In the genomic region with DNA sequence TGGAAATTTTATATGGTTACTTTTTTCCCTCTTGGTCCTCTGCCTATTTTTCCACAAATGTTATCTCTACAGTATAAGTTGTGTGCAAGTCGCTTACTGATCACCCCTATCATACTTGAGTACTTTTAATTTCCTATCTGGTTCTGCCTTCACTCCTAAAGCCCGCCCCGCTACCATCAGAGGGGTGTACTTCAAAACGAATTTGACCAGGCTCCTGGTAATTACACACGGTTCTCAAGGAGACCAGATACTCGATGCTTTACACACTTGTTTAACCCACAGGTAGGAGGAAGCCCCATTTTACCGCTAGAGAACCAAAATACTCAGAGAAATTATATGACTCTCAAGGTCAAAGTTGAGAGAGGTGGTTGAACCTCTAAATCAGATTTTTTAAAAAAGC, we compare ENCODE assay signal across 8 mouse cellular contexts. TPM values are rescaled to one million over a fixed set of nuclear protein-coding genes. Genes with fewer than 3 reads are reported as not detected.
DNase-seq lines count a peak whose midpoint lies in the region; ATAC-seq and TF ChIP-seq lines count a peak whose summit lies in the region.

No protein-coding gene starts in this region.

- peak; percentile 32 for ATAC-seq in lung, postnatal 0 days
- ATAC-seq in forebrain, embryonic 13.5 days, result peak; percentile 44
- peak; percentile 64 for ATAC-seq in liver, embryonic 11.5 days (replicated peaks; ENCODE audit: low FRiP score)
- ATAC-seq in stomach, embryonic 14.5 days (ENCODE audit: insufficient number of reproducible peaks, insufficient read depth, low FRiP score, low read depth), result peak; percentile 34; the same call in 1 of the 2 replicates
- no peak for ATAC-seq in cerebellum, adult (ENCODE audit: insufficient number of reproducible peaks, low FRiP score, low TSS enrichment)

- no peak overlapping the region for H3K27ac ChIP-seq in lung, postnatal 0 days (ENCODE audit: low read length)
- no peak overlapping the region for H3K27ac ChIP-seq in forebrain, embryonic 13.5 days
- H3K27ac ChIP-seq in liver, embryonic 11.5 days (ENCODE audit: low read depth, low read length), result peak overlapping the region; percentile 70
- 0 out of 2 replicates have a peak overlapping the region, but pooled peaks have one; percentile 6 for H3K27ac ChIP-seq in stomach, embryonic 14.5 days (ENCODE audit: low read length)

- no peaks in the 10 kb centered on the region for H3K9me3 ChIP-seq in lung, postnatal 0 days (ENCODE audit: low read length)
- H3K9me3 ChIP-seq in forebrain, embryonic 13.5 days (replicated peaks), result no peaks in the 10 kb centered on the region
- no peaks in the 10 kb centered on the region for H3K9me3 ChIP-seq in liver, embryonic 11.5 days (ENCODE audit: control insufficient read depth, low read length)
- no peaks in the 10 kb centered on the region for H3K9me3 ChIP-seq in stomach, embryonic 14.5 days (ENCODE audit: control insufficient read depth, low read depth, low read length)

- DNase-seq in lung, postnatal 0 days (ENCODE audit: low spot score), result no peak
- DNase-seq in lung, postnatal 4 days, result no peak
- DNase-seq in liver, embryonic 11.5 days (ENCODE audit: low spot score), result no peak
- DNase-seq in adrenal gland, adult 2 months, result no peak
- no peak for DNase-seq in layer of hippocampus, postnatal 25 days (ENCODE audit: extremely low spot score in 1 of 2, low spot score in 1 of 2)

- H3K4me1 ChIP-seq in lung, postnatal 0 days (ENCODE audit: insufficient read depth, low read depth, low read length), result no peaks in the 10 kb centered on the region; the same call in 1 of the 2 replicates
- peaks cover 12% of the 10 kb centered on the region; the same call in 1 of the 2 replicates for H3K4me1 ChIP-seq in forebrain, embryonic 13.5 days
- peaks cover 21% of the 10 kb centered on the region for H3K4me1 ChIP-seq in liver, embryonic 11.5 days (replicated peaks; ENCODE audit: control insufficient read depth, insufficient read depth, low read length)
- 0 out of 2 replicates have a peak, but pooled peaks cover 6% of the 10 kb centered on the region for H3K4me1 ChIP-seq in stomach, embryonic 14.5 days (ENCODE audit: control insufficient read depth, insufficient read depth, low read length)

- 0% methylated on average over 7 of the region's 7 CpGs for WGBS in lung, postnatal 0 days
- under 1% methylated on average over 7 of the region's 7 CpGs for WGBS in forebrain, embryonic 13.5 days
- WGBS in liver, embryonic 11.5 days, result under 1% methylated on average over 7 of the region's 7 CpGs
- 1% methylated on average over 7 of the region's 7 CpGs for WGBS in stomach, embryonic 14.5 days

- peak overlapping the region; percentile 50 for H3K4me2 ChIP-seq in lung, postnatal 0 days (replicated peaks; ENCODE audit: low read depth, low read length)
- H3K4me2 ChIP-seq in forebrain, embryonic 13.5 days, result peak overlapping the region; percentile 81
- H3K4me2 ChIP-seq in liver, embryonic 11.5 days, result peak overlapping the region; percentile 75
- peak overlapping the region; percentile 73 for H3K4me2 ChIP-seq in stomach, embryonic 14.5 days (replicated peaks; ENCODE audit: low read depth, low read length)

- no peaks in the 10 kb centered on the region for H3K27me3 ChIP-seq in lung, postnatal 0 days (replicated peaks; ENCODE audit: insufficient read depth, low read length)
- no peaks in the 10 kb centered on the region for H3K27me3 ChIP-seq in forebrain, embryonic 13.5 days
- no peaks in the 10 kb centered on the region for H3K27me3 ChIP-seq in liver, embryonic 11.5 days (replicated peaks; ENCODE audit: control insufficient read depth, insufficient read depth, low read length)
- no peaks in the 10 kb centered on the region for H3K27me3 ChIP-seq in stomach, embryonic 14.5 days (ENCODE audit: control insufficient read depth, insufficient read depth, low read length)

- H3K4me3 ChIP-seq in lung, postnatal 0 days (ENCODE audit: low read depth, low read length), result peak overlapping the region; percentile 42
- peak overlapping the region; percentile 62 for H3K4me3 ChIP-seq in forebrain, embryonic 13.5 days
- H3K4me3 ChIP-seq in liver, embryonic 11.5 days (ENCODE audit: low read depth, low read length), result peak overlapping the region; percentile 73
- H3K4me3 ChIP-seq in stomach, embryonic 14.5 days (ENCODE audit: low read depth, low read length), result peak overlapping the region; percentile 75

- H3K36me3 ChIP-seq in lung, postnatal 0 days (ENCODE audit: insufficient read depth, low read length), result peaks cover 3% of the 10 kb centered on the region; the same call in 1 of the 2 replicates
- peaks cover 6% of the 10 kb centered on the region for H3K36me3 ChIP-seq in forebrain, embryonic 13.5 days (ENCODE audit: poor library complexity, severe bottlenecking)
- no peaks in the 10 kb centered on the region for H3K36me3 ChIP-seq in liver, embryonic 11.5 days (ENCODE audit: control insufficient read depth, insufficient read depth, low read length)
- peaks cover 4% of the 10 kb centered on the region for H3K36me3 ChIP-seq in stomach, embryonic 14.5 days (ENCODE audit: control insufficient read depth, insufficient read depth, low read length)

- TF ChIP-seq EP300 in lung, postnatal 0 days (IDR thresholded peaks at IDR 0.05), result no peak

- no peak for TF ChIP-seq CTCF in lung, postnatal 0 days (IDR thresholded peaks at IDR 0.05)

- no peak overlapping the region for H3K9ac ChIP-seq in lung, postnatal 0 days (replicated peaks; ENCODE audit: low read depth)
- H3K9ac ChIP-seq in forebrain, embryonic 13.5 days, result peak overlapping the region; percentile 64
- H3K9ac ChIP-seq in liver, embryonic 11.5 days (ENCODE audit: low read depth, low read length), result peak overlapping the region; percentile 71
- peak overlapping the region; percentile 52 for H3K9ac ChIP-seq in stomach, embryonic 14.5 days (replicated peaks; ENCODE audit: low read depth, low read length)

RNA-seq across cellular contexts. Expression of a gene that starts 3.7 kb away (rescaled TPM):
- 37.8 and 38.7 TPM in 2 replicates for polyA plus RNA-seq in lung, postnatal 0 days (2015; fragmentation: Nextera tagmentation; extraction: Ambion mirVana)
- 55.7 and 58.1 TPM in 2 replicates for polyA plus RNA-seq in forebrain, embryonic 13.5 days (2015; fragmentation: Nextera tagmentation; extraction: Ambion mirVana)
- polyA plus RNA-seq in liver, embryonic 11.5 days (2014; fragmentation: Nextera tagmentation; extraction: Ambion mirVana), result 110 and 111 TPM in 2 replicates
- polyA plus RNA-seq in stomach, embryonic 14.5 days (2014; fragmentation: Nextera tagmentation; extraction: Ambion mirVana), result 60.3 and 65.8 TPM in 2 replicates
- total RNA-seq in adrenal gland, adult 2 months (2021), result 10 to 100 TPM; 43.0 to 49.0 TPM
- polyA plus RNA-seq in adrenal gland, adult 2 months (2012; rRNA removed), result 2.6 and 2.9 TPM in 2 replicates
- total RNA-seq in layer of hippocampus, postnatal 25 days (2021), result 10 to 100 TPM; 28.6 to 31.7 TPM

RNA-seq across cellular contexts. Expression of a gene that starts 8.0 kb away (rescaled TPM):
- polyA plus RNA-seq in lung, postnatal 0 days (2015; fragmentation: Nextera tagmentation; extraction: Ambion mirVana), result 88.9 and 92.9 TPM in 2 replicates
- polyA plus RNA-seq in forebrain, embryonic 13.5 days (2015; fragmentation: Nextera tagmentation; extraction: Ambion mirVana), result 166 and 172 TPM in 2 replicates
- polyA plus RNA-seq in liver, embryonic 11.5 days (2014; fragmentation: Nextera tagmentation; extraction: Ambion mirVana), result 222 and 247 TPM in 2 replicates
- polyA plus RNA-seq in stomach, embryonic 14.5 days (2014; fragmentation: Nextera tagmentation; extraction: Ambion mirVana), result 185 and 186 TPM in 2 replicates
- total RNA-seq in adrenal gland, adult 2 months (2021), result 100 to 1,000 TPM; 315 to 398 TPM
- polyA plus RNA-seq in adrenal gland, adult 2 months (2012; rRNA removed), result 96.6 and 110 TPM in 2 replicates
- total RNA-seq in layer of hippocampus, postnatal 25 days (2021), result 100 to 1,000 TPM; 131 to 143 TPM

Comparison
In these comparisons a context has a peak if more than half of its experiments do, and no peak if none do; other contexts are left out.
1. H3K27ac ChIP-seq: peak in liver, embryonic 11.5 days (single experiment) and stomach, embryonic 14.5 days (single experiment); none in lung, postnatal 0 days (single experiment) and forebrain, embryonic 13.5 days (single experiment).
2. Peak in every context shown above with its lines, with median percentiles within 50 percentile points of each other: H3K4me2 ChIP-seq and H3K4me3 ChIP-seq.